Mouse (Mus musculus): ENCODE measurements around the gene Dnajc11. TPM values are rescaled to one million over a fixed set of nuclear protein-coding genes. Genes with fewer than 3 reads are reported as not detected.

Gene Dnajc11
- polyA plus RNA-seq, 1 experiment from 2014 or later: 25.7 TPM

DNA sequence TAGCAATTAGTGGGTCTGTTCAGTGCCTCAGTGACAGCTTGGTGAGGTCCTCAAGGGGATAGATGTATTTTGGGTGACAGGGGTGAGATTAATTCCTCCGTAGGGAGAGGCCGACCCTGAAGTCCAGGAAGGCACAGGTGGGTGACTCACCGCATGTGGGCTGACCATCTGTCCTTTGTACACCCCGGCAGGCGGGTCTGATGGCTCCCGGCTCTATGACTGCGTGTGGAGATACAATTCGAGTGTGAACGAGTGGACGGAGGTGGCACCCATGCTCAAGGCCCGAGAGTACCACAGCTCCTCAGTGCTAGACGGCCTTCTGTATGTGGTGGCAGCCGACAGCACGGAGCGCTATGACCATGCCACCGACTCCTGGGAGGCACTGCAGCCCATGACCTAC lies 78.6 kb downstream of the Dnajc11 start:
- WGBS: 88% methylated on average over 16 of the region's 16 CpGs
- no peak overlapping the region for H3K27ac ChIP-seq (ENCODE audit: low read depth, low read length)
- no peak overlapping the region for H3K4me2 ChIP-seq (replicated peaks; ENCODE audit: low read depth)
- no peak overlapping the region for H3K4me3 ChIP-seq (ENCODE audit: low read depth, low read length)
- TF ChIP-seq CTCF (IDR thresholded peaks at IDR 0.05; ENCODE audit: low read depth): no peak
- no peak for ATAC-seq
- H3K9me3 ChIP-seq (ENCODE audit: control insufficient read depth): no peaks in the 10 kb centered on the region
- no peaks in the 10 kb centered on the region for H3K27me3 ChIP-seq (replicated peaks; ENCODE audit: control insufficient read depth, insufficient read depth, low read length)
- peaks cover 8% of the 10 kb centered on the region for H3K4me1 ChIP-seq (replicated peaks; ENCODE audit: control insufficient read depth, insufficient read depth, low read length)
- H3K9ac ChIP-seq (ENCODE audit: low read depth, low read length): no peak overlapping the region
- peaks cover 15% of the 10 kb centered on the region for H3K36me3 ChIP-seq (ENCODE audit: control insufficient read depth, insufficient read depth)

DNA sequence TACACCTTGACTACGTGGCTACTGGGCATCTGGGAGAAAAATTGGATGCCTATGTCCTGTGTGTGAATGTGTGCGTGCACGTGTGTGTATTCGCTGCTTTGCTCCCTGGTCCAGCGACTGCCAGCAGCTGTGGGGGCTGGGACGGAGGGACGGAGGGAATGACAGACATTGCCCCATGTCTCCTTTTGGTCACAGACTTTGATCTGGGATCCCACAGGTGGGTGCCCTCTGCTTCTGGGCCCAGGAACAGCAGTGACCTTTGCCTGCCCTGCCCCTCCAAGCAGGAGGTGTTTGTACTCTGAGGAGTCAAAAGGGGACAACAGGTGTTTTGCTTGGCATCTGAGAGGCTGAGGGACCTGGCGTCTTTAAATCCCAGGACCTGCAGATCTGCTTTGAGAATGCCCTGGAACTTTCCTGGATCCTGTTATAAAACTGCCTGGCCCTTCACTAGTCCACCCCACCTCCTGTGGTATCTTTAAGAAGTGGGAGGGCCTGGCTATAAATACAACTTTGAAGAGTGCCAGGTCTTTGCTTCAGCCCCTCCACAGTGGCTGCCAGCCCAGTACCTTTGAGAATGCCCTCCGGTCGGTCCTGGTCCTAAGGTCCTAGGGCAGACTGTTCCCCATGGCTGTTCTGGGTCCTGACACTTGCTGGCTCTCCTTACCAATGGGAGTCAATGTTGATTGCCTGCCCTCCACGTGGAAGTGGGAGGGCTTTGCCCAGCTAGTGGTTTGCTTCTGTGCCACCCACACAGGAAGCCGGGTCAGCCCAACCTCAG lies 79.7 kb downstream of the Dnajc11 start:
- Histone ChIP-seq H3K27me3 (replicated peaks; ENCODE audit: control insufficient read depth, insufficient read depth, low read length) (no peaks in the 10 kb centered on the region), H3K9ac (ENCODE audit: low read depth, low read length) (no peak overlapping the region), H3K27ac (ENCODE audit: low read depth, low read length) (no peak overlapping the region), H3K4me1 (replicated peaks; ENCODE audit: control insufficient read depth, insufficient read depth, low read length) (peaks cover 8% of the 10 kb centered on the region; the same call in 1 of the 2 replicates), H3K36me3 (ENCODE audit: control insufficient read depth, insufficient read depth) (peaks cover 15% of the 10 kb centered on the region), H3K4me3 (ENCODE audit: low read depth, low read length) (no peak overlapping the region), H3K9me3 (ENCODE audit: control insufficient read depth) (no peaks in the 10 kb centered on the region), H3K4me2 (replicated peaks; ENCODE audit: low read depth) (no peak overlapping the region)
- WGBS: 81% methylated on average over 12 of the region's 12 CpGs
- no peak for ATAC-seq
- TF ChIP-seq CTCF (IDR thresholded peaks at IDR 0.05; ENCODE audit: low read depth): no peak

DNA sequence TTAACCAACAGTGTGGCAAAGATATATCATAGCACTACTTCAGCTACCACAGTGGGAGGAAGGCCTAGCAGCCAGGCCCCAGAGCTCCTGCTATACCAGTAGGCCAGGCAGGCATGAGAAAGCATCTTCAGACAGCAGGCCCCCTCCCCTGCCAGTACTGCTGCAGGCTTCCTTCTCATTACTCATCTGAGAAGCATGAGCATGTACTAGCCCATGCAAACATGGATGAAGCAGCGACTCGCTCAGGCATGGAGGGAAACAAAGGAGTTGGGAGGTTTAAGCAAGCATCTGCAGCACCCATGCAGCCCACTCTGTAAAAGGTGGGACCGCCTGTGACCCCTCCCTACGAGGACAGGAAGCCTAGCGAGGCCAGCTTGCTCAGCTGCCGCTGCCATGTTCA lies 85.6 kb downstream of the Dnajc11 start:
- WGBS: 89% methylated on average over 6 of the region's 6 CpGs
- no peak overlapping the region for H3K27ac ChIP-seq (ENCODE audit: low read depth, low read length)

DNA sequence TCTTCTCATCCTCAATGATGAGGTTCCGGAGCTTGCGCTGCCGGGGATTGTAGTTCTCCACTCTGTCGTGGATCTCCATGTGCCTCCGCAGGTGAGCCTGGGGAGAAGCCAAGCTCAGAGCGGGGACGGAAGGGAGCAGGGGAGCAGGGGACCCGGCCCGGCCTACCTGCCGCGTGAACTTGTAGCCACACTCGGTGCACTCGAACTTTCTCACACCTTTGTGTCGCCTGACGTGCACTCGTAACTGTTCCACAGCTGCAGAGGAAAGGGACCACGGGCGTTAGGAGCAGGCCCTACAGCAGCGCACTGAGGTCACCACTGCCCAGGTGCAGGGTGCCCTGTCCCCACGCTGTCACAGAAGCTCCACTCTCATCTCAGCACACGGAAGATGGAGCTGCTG lies 86.5 kb downstream of the Dnajc11 start:
- peaks cover 51% of the 10 kb centered on the region for H3K36me3 ChIP-seq (ENCODE audit: control insufficient read depth, insufficient read depth)
- no peaks in the 10 kb centered on the region for H3K9me3 ChIP-seq (ENCODE audit: control insufficient read depth)
- no peak for TF ChIP-seq CTCF (IDR thresholded peaks at IDR 0.05; ENCODE audit: low read depth)
- H3K4me3 ChIP-seq (ENCODE audit: low read depth, low read length): no peak overlapping the region
- no peak for ATAC-seq
- H3K27me3 ChIP-seq (replicated peaks; ENCODE audit: control insufficient read depth, insufficient read depth, low read length): no peaks in the 10 kb centered on the region
- H3K4me2 ChIP-seq (replicated peaks; ENCODE audit: low read depth): no peak overlapping the region
- 92% methylated on average over 21 of the region's 21 CpGs for WGBS
- H3K27ac ChIP-seq (ENCODE audit: low read depth, low read length): no peak overlapping the region
- no peaks in the 10 kb centered on the region for H3K4me1 ChIP-seq (replicated peaks; ENCODE audit: control insufficient read depth, insufficient read depth, low read length)
- H3K9ac ChIP-seq (ENCODE audit: low read depth, low read length): no peak overlapping the region

More for the DNA sequence above, 85.6 kb downstream of the Dnajc11 start:
- TF ChIP-seq CTCF (IDR thresholded peaks at IDR 0.05; ENCODE audit: low read depth): no peak
- Histone ChIP-seq H3K4me3 (ENCODE audit: low read depth, low read length) (no peak overlapping the region), H3K4me2 (replicated peaks; ENCODE audit: low read depth) (no peak overlapping the region), H3K9me3 (ENCODE audit: control insufficient read depth) (no peaks in the 10 kb centered on the region), H3K36me3 (ENCODE audit: control insufficient read depth, insufficient read depth) (peaks cover 50% of the 10 kb centered on the region), H3K9ac (ENCODE audit: low read depth, low read length) (no peak overlapping the region), H3K27me3 (replicated peaks; ENCODE audit: control insufficient read depth, insufficient read depth, low read length) (no peaks in the 10 kb centered on the region), H3K4me1 (replicated peaks; ENCODE audit: control insufficient read depth, insufficient read depth, low read length) (no peaks in the 10 kb centered on the region)
- no peak for ATAC-seq

DNA sequence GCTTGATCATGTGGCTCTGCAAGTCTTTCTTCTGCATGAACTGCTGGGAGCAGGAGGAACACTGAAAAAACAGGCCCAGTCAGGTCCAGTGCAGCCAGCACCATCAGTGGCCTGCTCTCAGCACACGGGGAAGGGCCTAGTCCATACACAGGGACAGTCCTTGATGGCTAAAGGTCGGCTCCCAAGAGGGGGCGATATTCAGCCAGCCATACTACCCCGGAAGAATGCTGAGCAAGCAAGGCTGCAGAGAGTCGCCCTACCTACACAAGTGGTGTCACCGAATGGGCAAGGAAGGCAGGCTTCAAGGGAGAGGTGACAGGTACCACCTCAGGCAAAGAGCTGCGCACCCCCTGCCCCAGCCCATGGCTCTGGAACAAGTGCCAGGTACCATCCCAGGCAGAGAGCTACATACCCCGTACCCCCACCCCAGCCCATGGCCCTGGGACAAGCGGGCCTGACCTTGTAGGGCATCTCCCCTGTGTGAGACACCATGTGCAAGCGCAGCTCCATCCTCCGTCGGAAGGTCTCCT lies 88.1 kb downstream of the Dnajc11 start:
- peaks cover 49% of the 10 kb centered on the region for H3K36me3 ChIP-seq (ENCODE audit: control insufficient read depth, insufficient read depth)
- no peak overlapping the region for H3K27ac ChIP-seq (ENCODE audit: low read depth, low read length)

DNA sequence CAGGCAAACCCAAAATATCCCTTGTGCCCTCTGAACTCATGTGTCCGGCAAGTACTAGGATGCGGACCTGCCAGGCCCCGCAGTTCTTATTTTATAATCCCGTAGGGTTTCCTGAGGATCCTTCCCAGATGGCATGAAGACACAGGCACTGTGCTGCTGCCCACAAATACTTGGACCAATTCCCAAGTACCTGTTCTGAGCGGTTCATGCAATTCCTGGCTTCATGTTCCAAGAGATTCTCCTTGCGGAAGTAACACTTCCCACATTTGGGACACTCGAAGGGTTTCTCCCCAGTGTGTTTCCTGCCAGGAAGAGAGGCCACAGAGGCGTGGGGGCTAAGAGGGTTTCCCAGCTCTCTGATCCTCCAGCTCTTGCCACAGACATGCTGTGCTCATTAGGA lies 89.0 kb downstream of the Dnajc11 start:
- no peak overlapping the region for H3K4me3 ChIP-seq (ENCODE audit: low read depth, low read length)
- ATAC-seq: no peak
- TF ChIP-seq CTCF (IDR thresholded peaks at IDR 0.05; ENCODE audit: low read depth): no peak
- H3K9me3 ChIP-seq (ENCODE audit: control insufficient read depth): no peaks in the 10 kb centered on the region
- no peaks in the 10 kb centered on the region for H3K27me3 ChIP-seq (replicated peaks; ENCODE audit: control insufficient read depth, insufficient read depth, low read length)
- H3K9ac ChIP-seq (ENCODE audit: low read depth, low read length): no peak overlapping the region
- peaks cover 49% of the 10 kb centered on the region for H3K36me3 ChIP-seq (ENCODE audit: control insufficient read depth, insufficient read depth)
- no peak overlapping the region for H3K4me2 ChIP-seq (replicated peaks; ENCODE audit: low read depth)
- 87% methylated on average over 8 of the region's 8 CpGs for WGBS
- H3K4me1 ChIP-seq (replicated peaks; ENCODE audit: control insufficient read depth, insufficient read depth, low read length): peaks cover 5% of the 10 kb centered on the region
- H3K27ac ChIP-seq (ENCODE audit: low read depth, low read length): no peak overlapping the region

More for the DNA sequence above, 88.1 kb downstream of the Dnajc11 start:
- no peak overlapping the region for H3K9ac ChIP-seq (ENCODE audit: low read depth, low read length)
- H3K4me3 ChIP-seq (ENCODE audit: low read depth, low read length): no peak overlapping the region
- no peaks in the 10 kb centered on the region for H3K9me3 ChIP-seq (ENCODE audit: control insufficient read depth)
- ATAC-seq: no peak
- 75% methylated on average over 12 of the region's 12 CpGs for WGBS
- no peaks in the 10 kb centered on the region for H3K27me3 ChIP-seq (replicated peaks; ENCODE audit: control insufficient read depth, insufficient read depth, low read length)
- H3K4me1 ChIP-seq (replicated peaks; ENCODE audit: control insufficient read depth, insufficient read depth, low read length): peaks cover 5% of the 10 kb centered on the region
- H3K4me2 ChIP-seq (replicated peaks; ENCODE audit: low read depth): no peak overlapping the region
- TF ChIP-seq CTCF (IDR thresholded peaks at IDR 0.05; ENCODE audit: low read depth): peak; percentile 31; the same call in 1 of the 2 replicates

Measured in intestine, postnatal 0 days (tissue).